Mouse (Mus musculus): ENCODE results near the gene Nfkbia.

Gene Nfkbia

DNA sequence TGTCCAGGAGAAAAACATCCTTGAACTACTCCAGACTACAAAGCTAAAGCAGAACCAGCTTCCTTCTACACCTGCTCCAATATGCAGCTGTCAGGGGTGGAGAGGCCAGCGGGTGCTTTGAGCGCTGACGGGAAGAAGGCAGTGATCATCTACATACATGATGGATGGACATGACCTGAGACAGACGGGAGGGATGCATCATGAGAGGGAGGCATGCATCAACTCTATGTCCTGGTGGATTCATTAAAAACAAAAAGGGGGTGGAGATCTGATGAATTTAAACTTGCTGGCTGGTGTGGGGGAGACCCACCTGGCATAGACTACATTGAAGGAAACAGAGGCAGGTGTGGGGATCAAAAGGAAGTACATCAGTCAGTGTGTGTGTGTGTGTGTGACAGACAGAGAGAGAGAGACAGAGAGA lies 48.4 kb downstream of the Nfkbia start:
- no peak for DNase-seq (ENCODE audit: low read depth in 1 of 2, low spot score in 2 of 2)

DNA sequence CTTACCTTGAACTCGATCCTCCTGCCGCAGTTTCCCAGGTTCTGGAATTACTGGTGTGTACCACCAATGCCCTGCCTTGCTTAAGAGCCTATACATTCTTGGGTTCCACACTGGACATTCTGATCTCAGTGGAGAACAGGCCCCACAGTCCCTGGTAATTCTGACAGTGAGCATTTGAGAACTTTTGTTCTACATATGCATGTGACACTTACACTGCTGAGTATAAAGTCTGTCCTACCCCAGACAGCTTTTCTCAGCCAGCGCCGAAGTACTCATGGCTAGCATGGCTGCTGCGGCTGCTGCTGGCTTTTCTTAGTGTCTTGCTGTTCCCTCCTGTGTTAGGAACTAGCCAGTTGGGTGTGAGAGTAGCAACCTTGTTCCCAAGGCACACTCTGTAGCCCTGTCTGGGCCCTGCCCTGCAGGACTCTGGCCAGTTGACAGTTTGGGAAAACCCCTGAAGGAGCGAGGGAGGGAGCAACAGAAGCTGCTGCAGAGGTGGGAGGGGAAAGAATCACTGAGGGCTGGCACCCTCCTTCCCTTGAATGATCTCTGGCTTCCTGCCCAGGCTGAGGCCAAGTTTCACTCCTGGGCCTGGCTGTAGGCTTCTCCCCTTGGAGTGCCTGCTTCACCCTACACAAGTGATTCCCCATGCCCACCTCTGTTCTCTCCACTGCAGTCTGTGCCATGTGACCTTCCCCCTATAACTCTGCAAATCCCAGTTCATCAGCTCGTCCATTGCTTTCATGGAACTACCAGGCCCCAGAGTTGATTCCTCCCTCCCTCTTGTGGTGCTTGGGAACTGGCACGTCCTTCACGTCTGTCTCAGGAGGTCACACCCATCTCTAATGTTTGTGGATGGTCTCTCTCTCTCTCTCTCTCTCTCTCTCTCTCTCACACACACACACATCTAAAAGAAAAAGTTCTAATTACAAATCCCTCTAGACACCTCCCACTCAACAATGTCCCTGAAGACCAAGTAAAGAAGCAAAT lies 49.3 kb downstream of the Nfkbia start:
- no peak for DNase-seq (ENCODE audit: low read depth in 1 of 2, low spot score in 2 of 2)

DNA sequence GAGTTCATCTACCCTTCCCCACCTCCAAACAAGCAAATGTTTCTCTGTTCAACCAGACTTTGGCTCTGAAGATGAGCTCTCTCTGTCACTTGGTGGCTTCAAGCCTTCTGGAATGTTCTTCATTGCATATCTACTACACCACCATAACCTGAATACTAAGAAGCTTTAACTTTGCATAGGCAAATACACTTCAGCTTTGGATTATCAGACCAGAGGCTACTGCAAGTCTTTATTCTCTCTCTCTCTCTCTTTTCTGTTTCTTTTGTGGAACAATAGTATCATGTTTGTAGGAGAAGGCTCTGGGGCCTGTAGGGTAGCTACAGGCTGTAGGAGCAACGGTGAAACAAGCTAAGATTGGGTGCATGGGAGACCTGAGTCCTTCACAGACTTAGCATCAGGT lies 50.2 kb downstream of the Nfkbia start:
- no peak for DNase-seq (ENCODE audit: low read depth in 1 of 2, low spot score in 2 of 2)

DNA sequence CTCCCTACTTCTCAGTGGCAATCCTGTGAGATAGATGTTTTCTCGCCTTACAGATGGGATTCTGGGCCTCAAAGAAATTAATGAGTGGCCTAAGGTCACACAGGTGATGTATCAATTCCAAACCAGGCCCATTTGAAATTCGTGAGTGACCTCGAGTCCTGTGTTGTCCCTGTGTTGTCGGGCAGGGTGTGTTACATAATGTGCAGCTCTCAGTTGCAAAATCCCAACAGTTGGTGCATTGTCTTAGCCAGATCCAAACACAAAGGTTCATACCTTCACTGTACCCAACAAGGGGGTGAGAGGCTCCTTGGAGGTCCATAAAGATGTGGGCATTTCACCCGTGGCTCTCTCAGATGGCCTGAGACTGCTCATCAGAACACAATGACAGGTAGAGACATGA lies 52.0 kb downstream of the Nfkbia start:
- no peak for DNase-seq (ENCODE audit: low read depth in 1 of 2, low spot score in 2 of 2)

Measured in monocyte, adult 2 months (primary cell).